Mouse (Mus musculus) brain, embryonic 14.5 days (tissue): ENCODE results near the gene Tbxa2r.

Experiments used
- CTCF ChIP-seq: fragments of 200-500 bp; IDR thresholded peaks from 2 replicates; pipeline ENCODE4 v1.5.1; 2012; ENCODE audit warnings: inconsistent platforms, mild to moderate bottlenecking, moderate library complexity, borderline replicate concordance; ENCODE audit not compliant: insufficient read depth, insufficient read length; ENCODE audit errors: extremely low read depth
- POLR2A ChIP-seq: fragments of 200-500 bp; IDR thresholded peaks from 2 replicates; pipeline ENCODE4 v1.6.1; 2012; ENCODE audit warnings: mild to moderate bottlenecking, inconsistent platforms, borderline replicate concordance; ENCODE audit not compliant: poor library complexity, insufficient read depth, insufficient read length, severe bottlenecking; ENCODE audit errors: extremely low read depth

GRCm38 (mm10) chr10:81344421-81345161 is 16.1 kb downstream of the Tbxa2r start:
- TF ChIP-seq CTCF (peak; percentile 6; the same call in 1 of the 2 replicates), POLR2A (no peak)
